Mouse (Mus musculus) embryo, embryonic 9.5 days (tissue): Measurements from ENCODE around the gene Creld1.

Source experiments
- DNase-seq: peaks from one replicate; pipeline ENCODE4 v3.0.0-alpha.2; 2017; ENCODE audit errors: extremely low spot score

Creld1 gene

DNA sequence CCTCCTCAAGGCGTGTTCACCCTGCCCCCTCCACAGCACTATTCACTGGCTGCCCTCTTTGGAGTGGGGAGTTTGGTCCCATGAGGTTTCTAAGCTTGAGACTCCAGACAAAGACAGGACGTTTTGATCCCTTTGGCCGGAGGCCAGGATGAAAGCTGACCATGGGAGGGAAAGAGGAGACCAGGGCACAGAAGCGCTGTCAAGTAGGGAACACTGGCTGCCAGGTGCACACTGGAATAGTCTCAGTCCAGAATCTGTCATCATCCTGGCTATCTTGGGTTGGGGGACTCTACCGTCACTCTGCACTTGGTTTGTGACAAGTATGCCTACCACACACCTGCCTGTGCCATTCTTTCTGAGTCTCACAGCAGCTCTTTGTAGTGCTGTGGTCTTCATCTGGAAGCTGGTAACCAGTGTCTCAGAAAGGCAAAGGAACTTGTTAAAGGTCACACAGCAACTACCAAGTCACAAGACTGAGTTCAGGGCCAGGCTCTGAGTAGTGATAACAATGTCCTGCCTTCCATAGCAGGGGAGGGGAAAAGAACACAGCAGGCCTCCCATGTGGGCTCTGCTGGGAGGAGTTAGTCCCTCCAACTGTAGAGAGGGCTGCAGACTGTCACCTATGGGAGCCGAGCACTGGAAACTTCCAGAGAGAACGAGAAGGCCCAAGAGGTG lies 25.3 kb downstream of the Creld1 start:
- no peak for DNase-seq

DNA sequence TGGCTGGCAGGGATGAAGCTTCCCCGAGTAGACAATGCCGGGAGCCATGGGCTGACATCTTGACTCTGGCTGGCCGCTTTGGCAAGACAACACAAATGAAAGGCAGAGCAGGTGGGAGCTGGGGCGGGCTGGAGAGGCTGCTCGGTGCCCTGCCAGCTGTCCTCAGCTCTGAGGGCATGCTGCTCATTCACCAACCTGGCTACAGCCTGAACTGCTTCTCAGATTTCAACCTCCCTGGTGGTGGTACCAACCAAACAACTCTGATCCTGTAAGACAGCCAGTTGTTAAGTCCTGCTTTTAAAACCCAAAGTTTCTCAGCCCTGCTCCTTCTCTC lies 25.8 kb downstream of the Creld1 start:
- no peak for DNase-seq

DNA sequence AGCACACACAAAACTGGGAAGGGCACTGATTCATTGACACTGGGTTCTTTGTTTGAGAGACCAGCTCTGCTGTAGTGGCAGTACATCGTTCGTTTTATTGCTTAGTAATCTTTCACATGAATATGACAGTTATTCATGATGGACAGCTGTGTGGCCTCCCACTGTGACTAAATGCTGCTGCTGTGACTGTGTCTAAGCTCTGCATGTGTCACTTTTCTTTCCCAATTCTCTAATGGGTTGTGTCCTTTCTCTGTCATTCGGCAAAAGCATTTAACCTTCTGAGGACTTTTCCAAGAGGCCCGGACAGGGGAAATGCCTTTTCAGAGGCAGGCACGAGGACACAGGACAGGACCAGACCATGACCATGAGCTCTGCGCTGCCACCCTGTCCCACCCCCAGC lies 30.8 kb downstream of the Creld1 start:
- DNase-seq: no peak

DNA sequence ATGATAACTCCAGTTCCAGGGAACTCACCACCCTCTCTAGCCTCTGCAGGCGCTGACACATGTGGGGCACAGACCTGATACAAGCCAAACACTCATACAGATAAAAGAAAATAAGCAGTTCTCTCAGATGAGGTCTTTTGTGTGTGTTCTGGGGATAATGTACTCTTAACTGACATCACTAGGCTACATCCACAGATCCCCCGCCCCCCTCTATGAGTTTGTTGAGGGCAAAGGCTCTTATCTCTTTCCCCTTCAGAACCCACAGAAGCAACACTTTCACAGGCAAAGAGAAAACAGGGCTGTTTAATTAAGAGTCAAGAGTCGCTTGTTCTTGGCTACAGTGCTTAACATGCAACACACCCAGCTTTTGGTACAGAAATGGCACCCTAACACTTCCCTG lies 31.5 kb downstream of the Creld1 start:
- no peak for DNase-seq

DNA sequence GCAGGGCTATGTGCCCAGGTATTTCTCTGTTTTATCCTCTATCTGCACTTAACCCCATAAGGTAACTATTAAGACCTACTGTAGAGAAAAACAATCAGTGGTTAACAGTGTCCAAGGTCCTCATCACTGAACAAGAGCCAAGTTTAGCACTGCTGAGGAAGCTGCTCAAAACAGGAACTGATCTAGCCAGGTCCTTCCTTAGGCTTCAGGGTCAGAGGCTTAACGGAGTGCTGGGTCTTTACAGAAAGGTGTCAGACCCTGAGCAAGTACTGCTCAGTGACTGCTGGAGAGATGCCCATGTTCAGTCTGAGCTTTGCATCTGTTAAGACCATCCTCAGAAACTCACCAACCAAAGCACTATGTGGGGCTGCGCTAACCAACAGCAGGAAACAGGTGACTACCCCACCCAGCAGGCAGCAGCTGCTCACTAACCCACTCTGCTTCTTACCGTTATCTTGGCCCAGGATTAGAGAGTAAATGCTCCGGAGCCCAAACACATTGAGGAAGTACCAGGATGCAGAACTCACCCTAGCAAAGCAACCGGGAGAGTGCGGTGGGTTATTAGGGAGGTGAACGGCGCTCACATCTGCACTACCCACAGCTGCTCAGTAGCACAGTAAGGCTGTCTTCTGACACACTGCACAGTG lies 34.5 kb downstream of the Creld1 start:
- DNase-seq: no peak

DNA sequence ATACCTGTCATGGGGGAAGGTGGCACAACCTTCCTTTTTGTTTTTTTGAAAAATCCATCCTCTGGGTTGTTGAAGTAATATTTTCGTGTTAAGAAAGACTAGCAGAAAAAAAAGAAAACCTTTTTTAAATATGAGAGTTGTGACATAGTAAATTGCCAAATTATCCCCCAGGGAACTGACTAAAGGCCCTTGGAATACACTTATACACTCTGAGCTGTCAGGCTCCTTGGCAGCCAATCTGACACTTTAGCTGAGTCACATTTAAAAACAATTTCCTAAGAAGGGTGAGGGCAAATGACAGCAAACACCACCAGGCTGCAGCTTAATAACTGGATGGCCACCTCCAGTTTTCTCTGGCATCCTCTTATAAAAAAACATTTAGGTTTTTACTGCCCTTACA lies 39.2 kb downstream of the Creld1 start:
- DNase-seq: no peak

DNA sequence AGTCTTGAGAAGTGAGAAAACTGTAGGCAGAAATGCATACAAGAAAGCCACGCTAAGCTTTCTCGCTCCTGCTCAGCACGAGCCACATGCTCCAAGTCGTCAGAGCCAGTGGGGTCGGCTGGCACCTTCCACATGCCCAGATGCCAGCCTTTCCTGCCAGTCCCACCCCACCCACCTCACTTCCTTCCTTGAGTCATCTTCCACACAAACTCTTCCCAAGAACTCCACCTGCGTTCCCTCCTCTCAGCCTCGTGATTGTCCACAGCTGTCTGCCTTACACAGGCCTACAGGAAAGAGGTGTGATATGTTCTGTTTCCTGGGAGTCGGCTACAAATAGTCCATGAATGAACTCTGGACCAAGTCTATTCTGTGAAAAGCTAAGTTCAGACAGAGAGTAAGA lies 40.3 kb downstream of the Creld1 start:
- DNase-seq: no peak

DNA sequence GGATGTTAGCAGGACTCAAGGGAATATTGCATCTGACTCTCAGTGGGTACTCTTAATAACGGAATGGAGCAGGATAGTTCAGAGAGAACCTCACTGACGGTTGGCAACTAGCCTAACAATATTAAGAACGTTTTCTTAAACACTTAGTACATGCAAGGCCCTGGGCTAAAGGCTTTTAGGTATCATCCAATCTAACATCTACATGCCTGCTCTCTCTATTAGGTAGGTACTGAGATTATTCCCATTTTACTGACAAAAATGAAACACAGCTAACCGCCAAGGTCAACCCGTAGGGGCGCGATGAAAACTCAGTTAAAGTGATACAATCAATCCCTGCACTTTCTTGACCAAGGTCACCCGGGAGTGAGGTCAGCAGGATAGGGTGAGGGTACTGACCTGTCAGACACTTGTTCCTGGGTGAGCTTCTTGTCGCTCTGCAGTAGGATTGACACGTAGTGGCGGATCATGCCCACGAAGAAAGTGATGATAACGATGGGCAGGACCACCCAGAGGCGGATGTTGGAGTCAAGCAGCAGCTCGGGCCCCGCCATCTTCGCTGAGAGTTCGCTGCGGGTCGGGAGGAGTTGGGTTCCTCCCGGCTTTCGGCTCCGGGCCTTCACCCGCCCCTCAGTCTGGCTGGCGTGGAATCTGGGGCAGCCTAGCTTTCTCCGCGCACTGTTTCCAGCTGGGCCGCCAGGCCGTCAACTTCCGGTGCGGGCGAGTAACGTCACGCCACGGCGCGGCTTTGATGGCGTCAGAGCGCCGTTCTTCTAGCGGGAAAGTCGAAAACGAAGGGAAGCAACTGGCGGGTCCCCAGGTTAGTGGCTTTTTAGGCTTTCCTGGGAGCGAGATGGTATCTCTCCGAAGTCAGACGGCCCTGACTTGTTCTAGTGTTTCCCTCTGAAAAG lies 48.1 kb downstream of the Creld1 start, which contains the start of the genes Emc3 and Fancd2:
Emc3 (minus strand) TSS at position 721 of the 908 bp plus-strand sequence.
Fancd2 (plus strand) TSS at position 751 of the 908 bp plus-strand sequence.
- DNase-seq: peak; percentile 97

DNA sequence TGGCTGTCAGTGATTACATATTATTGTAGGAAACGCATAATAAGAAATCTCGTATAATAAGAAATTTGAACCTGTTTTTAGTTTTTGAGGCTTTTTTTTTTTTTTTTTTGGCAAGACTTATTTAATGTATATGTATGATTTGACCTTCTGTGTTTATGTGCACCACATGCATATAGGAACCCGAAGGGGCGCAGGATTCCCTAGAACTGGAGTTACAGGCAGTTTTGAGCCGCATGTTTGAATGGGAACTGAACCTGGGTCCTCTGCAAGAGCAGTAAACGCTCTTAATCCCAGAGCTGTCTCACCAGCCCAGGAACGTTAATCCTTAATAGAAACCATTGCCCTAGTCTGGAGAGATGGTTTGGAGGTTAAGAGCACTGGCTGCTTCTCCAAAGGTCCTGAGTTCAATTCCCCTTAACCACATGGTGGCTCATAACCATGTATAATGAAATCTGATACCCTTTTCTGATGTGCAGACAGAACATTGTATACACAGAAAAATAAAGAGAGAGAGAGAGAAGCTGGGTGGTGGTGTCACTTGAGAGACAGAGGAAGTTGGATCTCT lies 48.8 kb downstream of the Creld1 start:
- DNase-seq: peak; percentile 36

DNA sequence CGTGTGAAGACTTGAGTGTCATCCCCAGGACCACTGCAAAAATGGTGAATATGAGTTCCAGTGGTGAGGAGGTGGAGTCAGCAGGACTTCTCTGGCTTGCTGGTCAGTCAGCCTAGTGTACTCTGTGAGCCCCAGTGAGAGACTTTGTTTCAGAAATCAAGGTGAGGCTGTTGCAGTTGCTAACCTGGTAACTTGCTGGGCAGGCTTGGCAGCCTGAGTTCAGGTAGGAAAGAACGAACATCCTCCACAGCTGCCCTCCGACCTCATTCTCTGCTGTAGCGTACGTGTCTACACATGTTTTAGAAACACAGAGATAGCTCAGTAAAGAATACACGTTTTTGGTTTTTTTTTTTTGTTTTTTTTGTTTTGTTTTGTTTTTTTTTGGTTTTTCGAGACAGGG lies 51.8 kb downstream of the Creld1 start:
- no peak for DNase-seq

DNA sequence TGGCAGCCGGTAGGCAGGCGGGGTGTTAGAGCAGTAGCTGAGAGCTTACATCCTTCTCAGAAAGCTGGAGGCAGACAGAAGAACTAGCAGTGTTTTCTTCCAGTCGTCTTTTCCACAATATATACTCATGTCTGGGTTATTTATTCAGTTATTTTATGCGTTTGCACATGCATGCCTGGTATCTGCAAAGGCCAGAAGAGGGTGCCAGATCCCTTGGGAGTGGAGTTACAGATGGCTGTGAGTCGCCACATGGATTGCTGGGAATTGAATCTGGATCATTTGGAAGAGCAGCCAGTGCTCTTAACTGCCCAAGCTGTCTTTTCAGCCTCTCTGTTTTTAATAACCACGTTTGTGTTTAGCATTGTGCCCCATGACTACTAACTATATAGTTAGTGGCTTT lies 58.5 kb downstream of the Creld1 start:
- DNase-seq: no peak
